Comparison of ENCODE assay signal across 20 mouse cellular contexts in genomic region chr7:117430361-117430935, GRCm38 (mm10). TPM values are rescaled to one million over a fixed set of nuclear protein-coding genes. Genes with fewer than 3 reads are reported as not detected.
DNase-seq lines count a peak whose midpoint lies in the region; ATAC-seq lines count a peak whose summit lies in the region.
"Had no signal": no experiment of that assay in that cellular context is flagged by ENCODE, and none has a peak within 500 bp of the region (broad histone marks: within the 10 kb centered on the region; RNA-seq: fewer than 3 reads in every experiment).

No protein-coding gene starts in this region.

- intact Hi-C loops in left cerebral cortex, postnatal 4 days (cut with DNase I), result no loop called here

- no peak overlapping the region for H3K9ac ChIP-seq in hindbrain, embryonic 12.5 days
- H3K9ac ChIP-seq: embryonic facial prominence, embryonic 15.5 days; forebrain, embryonic 12.5 days; heart, embryonic 15.5 days; hindbrain, embryonic 14.5 days had no signal

- H3K4me2 ChIP-seq in hindbrain, embryonic 12.5 days (replicated peaks), result no peak overlapping the region
- H3K4me2 ChIP-seq: embryonic facial prominence, embryonic 15.5 days; forebrain, embryonic 12.5 days; heart, embryonic 15.5 days; hindbrain, embryonic 14.5 days had no signal

- H3K9me3 ChIP-seq in heart, embryonic 10.5 days, result no peaks in the 10 kb centered on the region
- H3K9me3 ChIP-seq in hindbrain, embryonic 12.5 days (replicated peaks), result no peaks in the 10 kb centered on the region
- H3K9me3 ChIP-seq: embryonic facial prominence, embryonic 15.5 days; forebrain, embryonic 12.5 days; heart, embryonic 15.5 days had no signal

- 0 out of 2 replicates have a peak overlapping the region, but pooled peaks have one; percentile 29 for H3K27ac ChIP-seq in heart, embryonic 10.5 days
- no peak overlapping the region for H3K27ac ChIP-seq in hindbrain, embryonic 12.5 days
- H3K27ac ChIP-seq: embryonic facial prominence, embryonic 15.5 days; forebrain, embryonic 12.5 days; heart, adult 2 months; heart, embryonic 15.5 days had no signal

- 84% methylated on average over 5 of the region's 5 CpGs for WGBS in heart, embryonic 10.5 days
- 52% methylated on average over 5 of the region's 5 CpGs for WGBS in large intestine, adult 2 months
- 96% methylated on average over 5 of the region's 5 CpGs for WGBS in hindbrain, embryonic 12.5 days

- H3K36me3 ChIP-seq in heart, embryonic 10.5 days, result no peaks in the 10 kb centered on the region
- no peaks in the 10 kb centered on the region for H3K36me3 ChIP-seq in hindbrain, embryonic 12.5 days
- H3K36me3 ChIP-seq: embryonic facial prominence, embryonic 15.5 days; forebrain, embryonic 12.5 days; heart, embryonic 15.5 days had no signal

- no peak overlapping the region for H3K4me3 ChIP-seq in heart, embryonic 10.5 days
- no peak overlapping the region for H3K4me3 ChIP-seq in hindbrain, embryonic 12.5 days
- H3K4me3 ChIP-seq: embryonic facial prominence, embryonic 15.5 days; erythroblast, embryonic 14.5 days; forebrain, embryonic 12.5 days; heart, adult 2 months; heart, embryonic 15.5 days had no signal

- H3K27me3 ChIP-seq in heart, embryonic 10.5 days (ENCODE audit: insufficient read depth, poor library complexity, severe bottlenecking), result no peaks in the 10 kb centered on the region
- no peaks in the 10 kb centered on the region for H3K27me3 ChIP-seq in hindbrain, embryonic 12.5 days
- H3K27me3 ChIP-seq: embryonic facial prominence, embryonic 15.5 days; forebrain, embryonic 12.5 days; heart, embryonic 15.5 days had no signal

- peaks cover 45% of the 10 kb centered on the region for H3K4me1 ChIP-seq in heart, embryonic 10.5 days
- peaks cover 7% of the 10 kb centered on the region; the same call in 1 of the 2 replicates for H3K4me1 ChIP-seq in hindbrain, embryonic 12.5 days

- DNase-seq in heart, embryonic 10.5 days (ENCODE audit: low spot score), result no peak
- DNase-seq in heart, adult 9 months (ENCODE audit: low spot score in 2 of 2), result no peak
- peak; percentile 24 for DNase-seq in left cerebral cortex, postnatal 4 days
- DNase-seq in left cerebral cortex, adult 11 months (ENCODE audit: low spot score), result no peak
- DNase-seq in large intestine, adult 2 months (ENCODE audit: low read depth, low spot score), result peak; percentile 54
- no peak for DNase-seq in lung, postnatal 25 days (ENCODE audit: low spot score)
- DNase-seq: adrenal gland, adult 2 months; adrenal gland, postnatal 25 days; cerebellum, adult 18-20 months; embryo, embryonic 11 days; heart, adult 2 months; heart, postnatal 14 days had no signal

- ATAC-seq in hindbrain, embryonic 12.5 days (ENCODE audit: low FRiP score), result no peak
- ATAC-seq: forebrain, embryonic 16.5 days; intestine, postnatal 0 days had no signal

RNA-seq across cellular contexts. Expression of gene Xylt1, which starts 49.7 kb away (rescaled TPM):
- polyA plus RNA-seq in heart, embryonic 10.5 days (2016; fragmentation: Nextera tagmentation; extraction: Ambion mirVana), result 1.2 and 1.8 TPM in 2 replicates
- 10 to 100 TPM; 53.5 to 56.6 TPM for total RNA-seq in left cerebral cortex, postnatal 4 days (2021)
- polyA plus RNA-seq in large intestine, adult 2 months (2012; rRNA removed), result 1.1 and 1.7 TPM in 2 replicates
- polyA plus RNA-seq in hindbrain, embryonic 12.5 days (2016; fragmentation: Nextera tagmentation; extraction: Ambion mirVana), result 2.4 and 3.6 TPM in 2 replicates

Comparison
In these comparisons a context has a peak if more than half of its experiments do, and no peak if none do; other contexts are left out.
1. DNase-seq: peak in left cerebral cortex, postnatal 4 days (single experiment) and large intestine, adult 2 months (single experiment); none in heart, embryonic 10.5 days (single experiment), heart, adult 9 months (0 of 2), left cerebral cortex, adult 11 months (single experiment) and lung, postnatal 25 days (single experiment).